Mouse (Mus musculus): ENCODE results near the gene Card10.

GRCm38 (mm10) chr15:78843581-78844469 lies 41.0 kb upstream of the Card10 start:
- no peak for TF ChIP-seq CTCF (IDR thresholded peaks at IDR 0.05; ENCODE audit: insufficient read depth, low read depth, low read length)
- TF ChIP-seq POLR2A (IDR thresholded peaks at IDR 0.05; ENCODE audit: insufficient read depth, low read depth, low read length) = no peak
